Mouse (Mus musculus) C2C12 (cell line): Measurements from ENCODE around the gene Satb2. TPM values are rescaled to one million over a fixed set of nuclear protein-coding genes. Genes with fewer than 3 reads are reported as not detected.

Source experiments
- H3K27me3 ChIP-seq: one replicate; pipeline ENCODE4 v1.6.1; 2011; ENCODE audit not compliant: control insufficient read depth, insufficient read depth, insufficient read length
- H3K36me3 ChIP-seq: one replicate; pipeline ENCODE4 v1.6.1; 2011; ENCODE audit not compliant: control insufficient read depth, insufficient read depth
- H3K4me3 ChIP-seq: one replicate; pipeline ENCODE4 v1.5.1; 2011; ENCODE audit warnings: mild to moderate bottlenecking, control low read depth; ENCODE audit not compliant: poor library complexity, insufficient read depth, severe bottlenecking
- H3K79me2 ChIP-seq: one replicate; pipeline ENCODE4 v1.6.1; 2011; ENCODE audit not compliant: control insufficient read depth, insufficient read depth
- H3K79me3 ChIP-seq: one replicate; pipeline ENCODE4 v1.6.1; 2011; ENCODE audit warnings: low read depth, control low read depth
- H3ac ChIP-seq: one replicate; pipeline ENCODE3; 2011; ENCODE audit warnings: low read depth; ENCODE audit not compliant: control insufficient read depth, insufficient read length
- CEBPB ChIP-seq: IDR thresholded peaks from one replicate; pipeline ENCODE4 v1.6.1; 2011; ENCODE audit warnings: low read depth, mild to moderate bottlenecking, control low read depth, moderate library complexity
- CTCF ChIP-seq: IDR thresholded peaks from one replicate; pipeline ENCODE4 v1.5.1; 2011; ENCODE audit not compliant: control insufficient read depth, insufficient read depth, insufficient read length
- FOSL1 ChIP-seq: IDR thresholded peaks from one replicate; pipeline ENCODE4 v1.8.0; 2011; ENCODE audit warnings: mild to moderate bottlenecking, low read length; ENCODE audit not compliant: poor library complexity, insufficient read depth, severe bottlenecking
- MAX ChIP-seq: IDR thresholded peaks from one replicate; pipeline ENCODE4 v1.6.1; 2011; ENCODE audit warnings: mild to moderate bottlenecking, control low read depth
- MYOD1 ChIP-seq: IDR thresholded peaks from one replicate; pipeline ENCODE4 v1.6.1; 2011; ENCODE audit warnings: low read depth; ENCODE audit not compliant: control insufficient read depth, insufficient read length
- MYOG ChIP-seq: IDR thresholded peaks from one replicate; pipeline ENCODE4 v1.6.1; 2011; ENCODE audit not compliant: control insufficient read depth, insufficient read length; ENCODE audit errors: extremely low read depth
- USF1 ChIP-seq: IDR thresholded peaks from one replicate; pipeline ENCODE4 v1.6.1; 2011; ENCODE audit warnings: low read depth, mild to moderate bottlenecking, control low read depth, moderate library complexity
- polyA plus RNA-seq: library from polyadenylated mRNA; unstranded; fragments of >200 nt; fragmentation: generic; extraction: Trizol; gene quantifications from one replicate; pipeline ENCODE4 v1.2.1, GENCODE M21; 2012; ENCODE audit warnings: missing spikeins

Gene Satb2
- polyA plus RNA-seq, 1 experiment, result 2.7 TPM

- Histone ChIP-seq H3K27me3 (no peaks in the 10 kb centered on the region), H3K36me3 (peaks cover 12% of the 10 kb centered on the region), H3K79me2 (peaks cover 29% of the 10 kb centered on the region), H3K4me3 (no peak overlapping the region), H3K79me3 (peaks cover 6% of the 10 kb centered on the region), H3ac (no peak overlapping the region)
- TF ChIP-seq USF1 (no peak), MYOG (no peak), CTCF (no peak), FOSL1 (no peak), MYOD1 (no peak), MAX (no peak), CEBPB (no peak)
Observed at GRCm38 (mm10) chr1:56914279-56914678, 64.2 kb downstream of the Satb2 start.

GRCm38 (mm10) chr1:56900706-56901287 lies 77.7 kb downstream of the Satb2 start:
- no peaks in the 10 kb centered on the region for H3K27me3 ChIP-seq
- no peak overlapping the region for H3ac ChIP-seq
- H3K4me3 ChIP-seq, result no peak overlapping the region
- no peak for TF ChIP-seq CTCF
- TF ChIP-seq MYOD1, result no peak
- TF ChIP-seq CEBPB, result no peak
- TF ChIP-seq MYOG, result no peak
- peaks cover 27% of the 10 kb centered on the region for H3K36me3 ChIP-seq
- H3K79me3 ChIP-seq, result no peaks in the 10 kb centered on the region
- H3K79me2 ChIP-seq, result peaks cover 2% of the 10 kb centered on the region

GRCm38 (mm10) chr1:56900187-56900586 lies 78.3 kb downstream of the Satb2 start:
- Histone ChIP-seq H3K27me3 (no peaks in the 10 kb centered on the region), H3K79me3 (no peaks in the 10 kb centered on the region), H3ac (no peak overlapping the region), H3K36me3 (peaks cover 30% of the 10 kb centered on the region), H3K79me2 (no peaks in the 10 kb centered on the region), H3K4me3 (no peak overlapping the region)
- TF ChIP-seq MAX (no peak), CTCF (no peak), MYOD1 (no peak), MYOG (no peak), USF1 (no peak), CEBPB (no peak), FOSL1 (no peak)

GRCm38 (mm10) chr1:56898606-56899396 lies 79.6 kb downstream of the Satb2 start:
- no peaks in the 10 kb centered on the region for H3K27me3 ChIP-seq
- TF ChIP-seq MAX (no peak), USF1 (no peak), CEBPB (no peak), CTCF (no peak), MYOD1 (no peak), FOSL1 (no peak), MYOG (no peak)

GRCm38 (mm10) chr1:56897492-56898180 lies 80.8 kb downstream of the Satb2 start:
- no peak overlapping the region for H3ac ChIP-seq
- no peaks in the 10 kb centered on the region for H3K79me2 ChIP-seq
- no peaks in the 10 kb centered on the region for H3K79me3 ChIP-seq
- H3K4me3 ChIP-seq, result no peak overlapping the region
- no peak for TF ChIP-seq MAX
- TF ChIP-seq CEBPB, result no peak
- TF ChIP-seq FOSL1, result no peak
- no peak for TF ChIP-seq USF1
- no peak for TF ChIP-seq MYOG
- no peak for TF ChIP-seq MYOD1
- TF ChIP-seq CTCF, result no peak
- H3K27me3 ChIP-seq, result no peaks in the 10 kb centered on the region
- peaks cover 30% of the 10 kb centered on the region for H3K36me3 ChIP-seq

More at GRCm38 (mm10) chr1:56898606-56899396, 79.6 kb downstream of the Satb2 start:
- Histone ChIP-seq H3K79me2 (no peaks in the 10 kb centered on the region), H3ac (no peak overlapping the region), H3K4me3 (no peak overlapping the region), H3K36me3 (peaks cover 30% of the 10 kb centered on the region), H3K79me3 (no peaks in the 10 kb centered on the region)

- Histone ChIP-seq H3K79me2 (no peaks in the 10 kb centered on the region), H3K4me3 (no peak overlapping the region), H3K27me3 (no peaks in the 10 kb centered on the region), H3ac (no peak overlapping the region), H3K36me3 (peaks cover 33% of the 10 kb centered on the region), H3K79me3 (no peaks in the 10 kb centered on the region)
- TF ChIP-seq CTCF, result no peak
- TF ChIP-seq MYOD1, result no peak
- TF ChIP-seq USF1, result no peak
- no peak for TF ChIP-seq MAX
- no peak for TF ChIP-seq FOSL1
- TF ChIP-seq MYOG, result no peak
- TF ChIP-seq CEBPB, result no peak
Observed at GRCm38 (mm10) chr1:56896670-56897069, 81.8 kb downstream of the Satb2 start.
